Mouse (Mus musculus): ENCODE data around the gene Gm45716.

DNA sequence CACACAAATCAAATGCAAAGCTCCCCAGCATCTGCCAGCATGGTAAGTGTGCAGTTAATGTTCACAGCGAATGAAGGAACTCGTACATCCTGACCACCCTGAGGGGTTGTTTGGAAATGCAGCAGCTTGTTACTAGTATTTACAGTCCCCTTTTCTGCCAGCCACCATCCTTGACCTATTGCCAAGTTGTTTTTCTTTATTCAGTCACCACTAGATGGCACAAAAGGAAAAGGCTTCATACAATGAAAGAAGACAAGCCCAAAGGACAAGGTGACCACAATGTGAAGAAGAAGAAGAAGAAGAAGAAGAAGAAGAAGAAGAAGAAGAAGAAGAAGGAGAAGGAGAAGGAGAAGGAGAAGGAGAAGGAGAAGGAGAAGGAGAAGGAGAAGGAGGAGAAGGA, 4.1 kb upstream of the Gm45716 start:
- TF ChIP-seq POLR2A (IDR thresholded peaks at IDR 0.05; ENCODE audit: low read depth, low read length) = no peak
- no peak for TF ChIP-seq CTCF (IDR thresholded peaks at IDR 0.05; ENCODE audit: extremely low read depth, insufficient read depth, insufficient read length, insufficient replicate concordance)

Measured in spleen, adult 2 months (tissue).